Mouse (Mus musculus) c-Kit-positive CD71-positive TER-119-positive erythroid progenitor cells, embryonic 14.5 days (primary cell): ENCODE results near the gene Tmem106a.
"Not testable (repeated sequence)": the region's sequence is repeated elsewhere in the genome, so short reads cannot be mapped to it uniquely, and the experiment has no call there.

ENCODE experiments used
- DNase-seq: peaks from one replicate; pipeline ENCODE4 v3.0.0-alpha.2; 2013; ENCODE audit warnings: low spot score

The Tmem106a gene

GRCm38 (mm10) chr11:101582054-101583035 is at the start of gene Tmem106a:
Tmem106a (plus strand) TSS chr11:101582242.
- peak; percentile 81 for DNase-seq

- no peak for DNase-seq
Measured at GRCm38 (mm10) chr11:101543533-101543932, 38.5 kb upstream of the Tmem106a start.

GRCm38 (mm10) chr11:101544132-101544531 is 37.9 kb upstream of the Tmem106a start:
- DNase-seq: no peak

- no peak for DNase-seq
Measured at GRCm38 (mm10) chr11:101548526-101548925, 33.5 kb upstream of the Tmem106a start.

- DNase-seq: peak; percentile 98
Measured at GRCm38 (mm10) chr11:101551751-101552475, 30.1 kb upstream of the Tmem106a start, which contains the start of the genes Brca1 and Nbr1. Brca1 (minus strand) TSS chr11:101551955. Nbr1 (plus strand) TSS chr11:101552149.

GRCm38 (mm10) chr11:101552476-101553300 is 29.4 kb upstream of the Tmem106a start:
- peak; percentile 99 for DNase-seq

- DNase-seq: no peak
Measured at GRCm38 (mm10) chr11:101553354-101553930, 28.6 kb upstream of the Tmem106a start.

- DNase-seq: no peak
Measured at GRCm38 (mm10) chr11:101556541-101556940, 25.5 kb upstream of the Tmem106a start.

- no peak for DNase-seq
Measured at GRCm38 (mm10) chr11:101556954-101557353, 25.1 kb upstream of the Tmem106a start.

GRCm38 (mm10) chr11:101562391-101562790 is 19.7 kb upstream of the Tmem106a start:
- DNase-seq: peak; percentile 66

GRCm38 (mm10) chr11:101568421-101568820 is 13.6 kb upstream of the Tmem106a start:
- no peak for DNase-seq

GRCm38 (mm10) chr11:101576116-101576515 is 5.9 kb upstream of the Tmem106a start:
- DNase-seq: no peak

GRCm38 (mm10) chr11:101581081-101581764 is 819 bp upstream of the Tmem106a start:
- no peak for DNase-seq

GRCm38 (mm10) chr11:101583205-101583604 is 1.2 kb downstream of the Tmem106a start:
- no peak for DNase-seq

GRCm38 (mm10) chr11:101585031-101585430 is 3.0 kb downstream of the Tmem106a start:
- not testable (repeated sequence) for DNase-seq

GRCm38 (mm10) chr11:101585805-101586204 is 3.8 kb downstream of the Tmem106a start:
- no peak for DNase-seq

- DNase-seq: no peak
Measured at GRCm38 (mm10) chr11:101587676-101588075, 5.6 kb downstream of the Tmem106a start.

GRCm38 (mm10) chr11:101588868-101589267 is 6.8 kb downstream of the Tmem106a start:
- DNase-seq: no peak

GRCm38 (mm10) chr11:101589444-101589843 is 7.4 kb downstream of the Tmem106a start:
- peak; percentile 59 for DNase-seq

GRCm38 (mm10) chr11:101589989-101590624 is 8.1 kb downstream of the Tmem106a start:
- DNase-seq: no peak
